Mouse (Mus musculus): ENCODE results near the gene Arhgef16.

Gene Arhgef16

GRCm38 (mm10) chr4:154229569-154229968 lies 71.9 kb downstream of the Arhgef16 start:
- no peak for DNase-seq (ENCODE audit: low spot score in 2 of 2)
